Mouse (Mus musculus): ENCODE data around the gene 5430419D17Rik.

5430419D17Rik gene

DNA sequence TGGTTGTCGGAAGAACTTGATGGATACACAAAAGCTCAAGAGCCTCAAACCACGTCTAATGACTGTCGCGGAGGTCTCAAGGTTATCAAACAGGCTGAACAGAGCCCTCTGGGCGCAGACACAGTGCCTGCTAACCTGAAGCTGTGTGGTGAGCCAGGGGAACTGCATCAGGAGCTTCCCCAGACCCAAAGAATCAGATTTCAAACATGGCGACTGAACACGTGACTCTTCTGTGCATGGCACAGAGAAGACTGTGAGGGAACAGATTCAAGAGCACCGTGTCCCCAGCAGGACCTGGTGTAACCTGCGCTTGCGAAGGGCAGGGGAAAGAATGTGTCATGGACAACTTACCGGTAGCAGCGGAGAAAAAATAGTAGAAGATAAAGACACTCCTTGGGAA lies 143.4 kb downstream of the 5430419D17Rik start:
- no peak for DNase-seq (ENCODE audit: low spot score)

DNA sequence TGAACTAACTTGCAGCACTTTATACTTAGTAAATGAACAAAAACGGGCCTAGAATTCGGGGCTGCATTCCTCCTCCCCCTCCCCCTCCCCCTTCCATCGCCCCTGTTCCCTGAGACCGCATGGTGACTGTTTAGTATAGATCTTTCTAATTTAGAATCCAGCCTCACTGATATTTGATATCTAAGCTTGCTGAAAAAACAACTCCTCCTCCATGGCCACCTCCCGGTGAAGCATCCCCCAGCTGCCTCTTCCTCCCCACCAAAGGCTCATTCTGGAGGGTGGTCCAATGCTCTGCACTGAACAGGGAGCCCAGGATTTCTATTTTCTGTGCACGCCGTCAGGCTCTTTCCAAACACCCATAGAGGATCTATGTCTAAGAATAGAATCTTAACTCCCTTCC lies 144.1 kb downstream of the 5430419D17Rik start:
- DNase-seq (ENCODE audit: low spot score) = no peak

DNA sequence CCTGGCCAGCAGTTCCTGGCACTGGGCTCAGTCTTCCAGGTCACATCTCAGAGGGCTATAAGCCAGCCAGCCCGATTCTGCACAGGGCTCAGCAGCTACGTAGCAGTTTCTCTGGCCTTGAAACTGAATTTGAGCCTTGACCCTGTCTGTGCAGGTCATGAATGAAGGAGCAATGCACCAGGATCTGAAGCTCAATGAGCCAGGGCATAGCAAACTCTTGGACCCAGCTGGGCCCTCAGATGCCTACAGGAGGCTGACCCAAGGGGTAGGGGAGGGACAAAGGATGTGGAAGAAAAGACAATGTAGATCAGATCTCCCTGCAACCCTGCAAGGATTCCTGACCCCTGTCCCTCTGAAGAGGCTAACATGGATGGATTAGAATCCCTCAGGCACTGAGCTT lies 148.0 kb downstream of the 5430419D17Rik start, which contains the start of gene Cuzd1:
Gene Cuzd1, minus strand, starts transcription at position 101 of the 400 bp plus-strand sequence.
- no peak for DNase-seq (ENCODE audit: low spot score)

DNA sequence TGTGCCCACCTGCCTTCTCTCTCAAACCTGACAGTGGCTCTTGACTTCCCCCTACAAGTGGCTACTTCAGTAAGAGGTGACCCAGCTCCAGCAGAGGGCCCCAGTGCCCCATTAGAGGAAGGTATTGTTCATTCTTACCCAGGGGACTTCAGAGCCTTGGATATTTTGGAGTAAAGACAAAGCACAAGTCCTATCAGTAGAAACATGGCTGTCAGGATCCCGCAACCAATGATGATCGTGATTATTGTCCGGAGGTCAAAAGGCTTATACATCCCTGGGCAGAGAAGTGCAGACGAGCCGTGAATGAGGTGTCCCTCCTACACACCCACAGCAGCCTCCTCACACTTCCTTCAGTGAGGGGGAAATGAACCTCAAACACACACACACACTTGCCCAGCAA lies 152.9 kb downstream of the 5430419D17Rik start:
- no peak for DNase-seq (ENCODE audit: low spot score)

DNA sequence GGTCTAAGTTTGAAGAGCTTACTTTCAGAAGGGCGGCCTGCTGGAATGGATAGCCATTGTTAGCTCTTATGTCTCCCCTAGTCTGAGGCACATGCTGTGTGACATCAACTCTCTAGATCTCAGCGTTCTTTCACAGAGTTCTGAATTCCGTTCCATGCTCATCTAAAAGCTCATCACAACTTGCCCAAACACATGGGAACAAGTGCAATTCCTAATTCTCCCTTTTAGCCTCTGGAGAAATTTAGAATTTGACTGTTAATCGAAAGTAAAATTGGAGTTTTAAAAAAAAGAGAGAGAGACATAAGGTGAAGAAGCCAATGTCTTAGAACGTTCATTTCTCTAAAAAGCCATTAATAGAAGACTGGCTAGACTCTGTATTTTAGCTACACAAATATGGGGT lies 155.2 kb downstream of the 5430419D17Rik start, which contains the start of gene Fam24b:
Gene Fam24b, minus strand, starts transcription at position 101 of the 400 bp plus-strand sequence.
- no peak for DNase-seq (ENCODE audit: low spot score)

DNA sequence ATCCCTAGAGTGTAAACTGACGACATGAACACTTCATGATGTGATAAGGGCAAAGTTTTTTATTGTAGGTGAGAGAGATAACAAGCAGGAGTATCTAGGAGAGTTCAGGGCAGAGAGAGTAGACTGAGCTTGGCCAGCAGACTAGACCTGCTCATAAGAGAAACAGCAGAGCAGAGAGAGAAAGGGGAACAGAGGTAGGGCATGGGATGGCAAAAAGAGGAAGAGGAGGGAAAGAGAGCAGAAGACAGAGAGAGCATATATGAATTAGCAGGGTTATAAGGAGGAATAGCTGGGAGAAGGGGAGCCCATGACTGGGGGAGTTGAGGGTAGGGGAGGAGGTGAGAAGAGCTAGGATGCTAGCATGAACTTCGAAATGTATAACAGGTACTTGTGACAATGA lies 157.5 kb downstream of the 5430419D17Rik start:
- no peak for DNase-seq (ENCODE audit: low spot score)

DNA sequence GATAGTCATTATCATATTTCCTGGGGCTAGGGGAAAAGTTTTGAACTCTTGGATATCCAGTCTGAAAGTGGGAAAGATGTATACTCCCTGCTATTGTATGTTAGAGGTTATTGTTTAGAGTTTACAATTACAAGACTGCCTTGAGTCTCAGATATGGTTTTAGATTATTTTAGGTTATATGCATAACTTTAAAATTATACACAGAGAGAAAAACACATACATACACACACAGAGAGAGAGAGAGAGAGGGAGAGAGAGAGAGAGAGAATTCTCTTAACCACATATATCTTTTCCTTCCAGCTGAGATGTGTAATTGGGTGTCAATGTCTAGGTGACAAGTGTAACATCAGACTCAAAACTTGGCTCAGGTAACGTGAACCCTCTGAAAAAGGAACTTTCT lies 159.4 kb downstream of the 5430419D17Rik start, which contains the start of gene Fam24a:
Gene Fam24a, plus strand, starts transcription at position 301 of the 400 bp plus-strand sequence.
- DNase-seq (ENCODE audit: low spot score) = no peak

DNA sequence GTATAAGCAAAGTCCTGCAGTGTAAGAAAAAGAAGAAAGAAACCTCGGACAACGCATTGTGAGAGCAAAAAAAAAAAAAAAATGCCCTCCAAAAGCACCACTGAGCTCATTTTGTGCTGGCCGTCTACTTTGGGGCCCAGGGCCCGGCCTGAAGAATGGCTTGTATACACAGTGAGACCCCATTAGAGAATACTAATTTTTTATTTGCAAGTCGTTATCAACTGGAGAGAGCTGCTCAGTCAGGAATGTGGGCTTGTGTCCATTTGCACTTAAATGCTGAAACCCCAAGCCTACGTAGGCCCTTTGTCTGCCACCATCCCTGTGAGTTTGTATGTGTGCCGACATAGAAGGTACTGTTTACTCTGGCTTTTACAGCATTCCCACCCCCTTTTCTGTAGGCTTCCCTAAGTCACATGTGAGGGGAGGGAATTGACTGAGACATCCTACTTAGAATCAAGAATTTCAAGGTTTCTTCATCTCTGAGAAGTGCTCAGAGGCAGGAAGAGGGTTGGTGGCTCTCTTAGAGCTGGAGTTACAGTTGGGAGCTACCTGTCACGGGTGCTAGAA lies 163.4 kb downstream of the 5430419D17Rik start:
- no peak for DNase-seq (ENCODE audit: low spot score)

DNA sequence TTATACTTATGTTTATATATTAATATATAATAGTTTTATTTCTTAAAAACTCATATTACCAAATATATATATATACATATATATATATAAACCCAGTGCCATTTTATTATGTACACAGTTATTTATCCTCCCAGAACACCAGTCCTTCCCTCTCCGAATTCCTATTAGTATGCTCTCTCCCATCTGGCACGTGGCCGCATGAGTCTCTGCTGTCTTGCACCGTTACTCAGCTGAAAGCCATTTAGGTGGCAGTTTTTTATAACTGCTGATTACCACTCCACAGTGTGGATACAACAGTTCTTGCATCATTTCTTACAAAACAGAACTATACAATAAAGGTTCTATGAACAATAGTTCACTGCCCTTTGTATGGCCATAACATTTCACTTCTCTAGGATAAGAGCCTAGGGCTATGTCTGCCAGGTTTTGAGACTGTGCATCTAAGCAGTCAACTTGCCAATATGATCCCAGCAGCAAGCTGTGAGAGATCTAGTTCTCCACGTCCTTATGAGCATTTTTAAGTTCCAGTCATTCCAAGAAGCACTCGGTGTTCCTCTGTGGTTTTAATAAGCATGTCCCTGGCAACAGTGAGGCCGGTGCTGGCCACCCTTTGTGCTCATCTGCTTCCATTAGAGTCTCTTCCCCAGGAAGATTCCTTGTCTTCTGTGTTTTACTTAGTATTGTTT lies 171.8 kb downstream of the 5430419D17Rik start:
- no peak for DNase-seq (ENCODE audit: low spot score)
